Mouse (Mus musculus) neutrophil, adult 65 days (primary cell): ENCODE results near the gene Olfr108. TPM values are rescaled to one million over a fixed set of nuclear protein-coding genes. Genes with fewer than 3 reads are reported as not detected.

ENCODE experiments used
- total RNA-seq: library from RNA; stranded (reverse); gene quantifications from 2 replicates; pipeline ENCODE4 v1.2.4, GENCODE M21; 2023

Gene Olfr108
- not detected in 2 replicates for total RNA-seq

DNA sequence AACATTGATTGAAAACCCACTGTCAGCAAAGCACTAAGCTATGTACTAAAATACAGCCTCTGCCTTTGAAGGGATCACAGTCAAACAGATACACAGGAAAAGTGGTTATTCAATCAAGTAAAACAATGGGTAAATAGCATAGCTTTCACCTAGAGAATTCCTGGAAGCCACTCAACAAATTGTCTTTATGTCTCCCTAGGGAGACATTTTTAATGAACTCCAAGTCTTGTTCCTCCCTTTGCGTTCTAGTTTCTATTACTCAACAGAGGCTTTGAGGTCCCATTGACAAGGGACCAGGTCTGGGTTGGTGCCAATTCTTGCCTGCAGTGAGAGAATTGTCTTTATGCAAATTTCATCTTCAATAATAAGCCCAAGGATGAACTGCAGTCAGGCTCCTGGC, at the start of gene Olfr108:
Gene Olfr108, plus strand, starts transcription at position 301 of the 400 bp plus-strand sequence.

DNA sequence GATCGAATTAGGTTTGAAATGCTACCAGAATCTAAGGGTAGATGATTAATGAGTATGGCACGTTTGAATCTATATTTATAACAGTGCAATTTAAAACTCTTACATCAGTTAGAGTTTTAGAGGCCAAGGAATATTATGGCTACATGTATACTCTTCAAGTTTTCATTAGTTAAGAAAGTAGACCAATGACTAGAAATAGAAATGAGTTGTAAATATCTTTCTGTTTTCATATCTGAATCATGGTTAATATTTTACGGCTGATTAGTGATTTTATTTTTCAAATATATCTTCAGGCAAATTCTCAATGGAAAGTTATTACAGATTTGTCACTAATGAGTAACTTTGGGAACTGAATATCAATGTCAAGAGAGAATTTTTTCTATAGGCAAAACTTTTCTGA, 46.4 kb upstream of the Olfr108 start, which contains the start of gene Olfr107:
Gene Olfr107, plus strand, starts transcription at position 301 of the 400 bp plus-strand sequence.

DNA sequence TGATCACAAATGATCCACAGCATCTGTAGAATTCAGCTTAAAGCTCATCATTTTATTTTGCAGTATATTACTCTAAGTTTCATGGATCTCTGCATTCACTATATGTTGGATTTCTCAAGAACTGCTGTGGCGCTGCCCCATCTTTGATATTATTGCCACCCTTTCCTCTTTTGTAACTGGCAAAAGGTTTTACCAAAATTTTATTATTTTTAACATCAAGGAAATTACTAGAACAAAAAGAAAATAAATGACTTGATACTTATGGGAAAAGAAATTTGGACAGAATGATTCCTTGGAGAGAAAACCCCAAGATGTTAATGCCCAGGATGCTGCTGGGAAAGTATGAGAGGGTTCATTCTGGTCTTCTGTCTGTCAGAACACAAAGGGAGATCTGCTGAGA, 13.3 kb downstream of the Olfr108 start, which contains the start of gene Olfr109:
Gene Olfr109, plus strand, starts transcription at position 301 of the 400 bp plus-strand sequence.

DNA sequence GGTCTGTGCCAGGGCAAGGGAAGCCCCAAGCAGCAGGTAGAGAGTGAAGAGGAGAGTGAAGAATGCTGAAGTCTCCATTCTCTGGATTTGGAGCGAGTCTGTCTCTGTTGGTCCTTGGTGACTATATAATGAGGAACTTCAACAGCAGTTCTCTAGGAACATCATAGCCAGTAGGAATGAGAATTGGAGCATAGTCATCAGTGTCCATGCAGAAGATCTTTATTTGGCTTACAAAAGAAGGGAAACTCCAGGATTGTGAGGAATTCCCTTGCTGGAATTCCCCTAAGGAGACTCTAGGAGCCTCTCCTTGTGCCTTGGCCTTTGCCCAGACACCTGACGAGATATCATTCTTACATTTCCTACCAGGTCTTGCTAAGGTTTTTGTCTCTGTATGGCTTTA, 38.2 kb downstream of the Olfr108 start, which contains the start of gene H2-M2:
Gene H2-M2, minus strand, starts transcription at position 101 of the 400 bp plus-strand sequence.

DNA sequence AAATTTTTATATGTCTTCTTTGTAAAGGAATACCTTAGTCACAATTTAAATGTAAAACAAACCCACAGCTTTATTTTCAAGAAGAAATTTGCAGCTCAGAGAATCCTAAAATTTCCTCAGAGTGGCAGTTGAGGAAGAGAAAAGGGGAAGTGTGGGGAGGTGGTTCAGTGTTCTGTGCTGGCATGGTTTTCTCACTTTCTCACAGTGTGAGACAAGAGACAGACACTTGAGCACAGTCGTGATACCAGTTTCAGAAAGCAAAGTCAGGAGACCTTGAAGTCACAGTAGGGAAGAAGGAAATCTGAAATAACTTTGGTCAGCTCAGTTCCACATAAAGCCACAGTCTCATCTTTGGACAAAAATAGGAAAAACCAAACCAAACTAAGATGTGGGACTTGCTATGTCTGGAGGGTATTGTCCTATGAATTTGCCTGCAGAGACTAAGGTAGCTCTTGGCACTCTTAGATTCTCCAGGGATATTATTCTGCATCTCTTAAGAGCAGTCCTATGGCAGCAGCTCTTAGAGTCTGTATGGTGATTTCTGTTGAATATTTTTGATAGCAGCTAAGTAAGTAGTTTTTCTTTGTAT, 46.7 kb downstream of the Olfr108 start, which contains the start of gene Olfr110:
Gene Olfr110, plus strand, starts transcription at position 539 of the 589 bp plus-strand sequence.

Other genes with a start within 250 kb of the Olfr108 start
- not detected in 2 replicates for gene Olfr94, start 244.5 kb upstream of the Olfr108 start, total RNA-seq
- not detected in 2 replicates for gene Olfr95, start 232.4 kb upstream of the Olfr108 start, total RNA-seq
- gene Olfr96, start 225.3 kb upstream of the Olfr108 start, total RNA-seq: not detected in 2 replicates
- not detected in 2 replicates for gene Olfr97, start 208.2 kb upstream of the Olfr108 start, total RNA-seq
- gene Olfr98, start 181.7 kb upstream of the Olfr108 start, total RNA-seq: not detected in 2 replicates
- 4.4 and 4.6 TPM in 2 replicates for gene H2-M3, start 175.3 kb upstream of the Olfr108 start, total RNA-seq
- not detected in 2 replicates for gene Olfr99, start 162.0 kb upstream of the Olfr108 start, total RNA-seq
- gene Olfr101, start 141.2 kb upstream of the Olfr108 start, total RNA-seq: not detected in 2 replicates
- gene Olfr102, start 128.4 kb upstream of the Olfr108 start, total RNA-seq: not detected in 2 replicates
- gene Olfr103, start 105.8 kb upstream of the Olfr108 start, total RNA-seq: not detected in 2 replicates
- gene Olfr104-ps, start 85.9 kb upstream of the Olfr108 start, total RNA-seq: not detected in 2 replicates
- not detected in 2 replicates for gene Olfr105-ps, start 66.4 kb upstream of the Olfr108 start, total RNA-seq
- not detected in 2 replicates for gene Olfr106-ps, start 55.1 kb upstream of the Olfr108 start, total RNA-seq
- not detected in 2 replicates for gene Olfr107, start 46.3 kb upstream of the Olfr108 start, total RNA-seq
- gene Olfr109, start 13.4 kb downstream of the Olfr108 start, total RNA-seq: not detected in 2 replicates
- gene H2-M2, start 38.1 kb downstream of the Olfr108 start, total RNA-seq: not detected in 2 replicates
- gene Olfr110, start 47.0 kb downstream of the Olfr108 start, total RNA-seq: not detected in 2 replicates
- not detected in 2 replicates for gene Olfr111, start 62.5 kb downstream of the Olfr108 start, total RNA-seq
- gene Olfr112, start 124.0 kb downstream of the Olfr108 start, total RNA-seq: not detected in 2 replicates
- gene Olfr113, start 132.2 kb downstream of the Olfr108 start, total RNA-seq: not detected in 2 replicates
- not detected in 2 replicates for gene Olfr114, start 147.3 kb downstream of the Olfr108 start, total RNA-seq
- not detected in 2 replicates for gene Olfr115, start 181.6 kb downstream of the Olfr108 start, total RNA-seq
- gene Olfr116, start 181.7 kb downstream of the Olfr108 start, total RNA-seq: not detected in 2 replicates
- gene Olfr117, start 218.3 kb downstream of the Olfr108 start, total RNA-seq: not detected in 2 replicates
- not detected in 2 replicates for gene Olfr118, start 221.5 kb downstream of the Olfr108 start, total RNA-seq